Mouse (Mus musculus): ENCODE data around the gene Auts2. TPM values are rescaled to one million over a fixed set of nuclear protein-coding genes. Genes with fewer than 3 reads are reported as not detected.

The Auts2 gene
- polyA plus RNA-seq, 1 experiment from 2014 or later: 69.8 TPM

GRCm38 (mm10) chr5:131631038-131631997 is 911.8 kb downstream of the Auts2 start:
- WGBS: 14% methylated on average over 12 of the region's 12 CpGs
- H3K27ac ChIP-seq: peak overlapping the region; percentile 64
- no peak overlapping the region for H3K4me3 ChIP-seq
- H3K9me3 ChIP-seq: no peaks in the 10 kb centered on the region
- H3K4me1 ChIP-seq: peaks cover 25% of the 10 kb centered on the region
- no peak for ATAC-seq (ENCODE audit: insufficient number of reproducible peaks, insufficient read depth, low FRiP score, low TSS enrichment, low read depth)
- peak overlapping the region; percentile 2; the same call in 1 of the 2 replicates for H3K4me2 ChIP-seq
- H3K27me3 ChIP-seq: no peaks in the 10 kb centered on the region
- H3K36me3 ChIP-seq: no peaks in the 10 kb centered on the region
- 0 out of 2 replicates have a peak overlapping the region, but pooled peaks have one; percentile 32 for H3K9ac ChIP-seq

- H3K4me1 ChIP-seq: peaks cover 25% of the 10 kb centered on the region
- H3K4me3 ChIP-seq: no peak overlapping the region
- no peaks in the 10 kb centered on the region for H3K36me3 ChIP-seq
- 14% methylated on average over 7 of the region's 7 CpGs for WGBS
- no peak for ATAC-seq (ENCODE audit: insufficient number of reproducible peaks, insufficient read depth, low FRiP score, low TSS enrichment, low read depth)
- H3K9me3 ChIP-seq: no peaks in the 10 kb centered on the region
- 0 out of 2 replicates have a peak overlapping the region, but pooled peaks have one; percentile 64 for H3K27ac ChIP-seq
- H3K9ac ChIP-seq: no peak overlapping the region
- H3K4me2 ChIP-seq: peak overlapping the region; percentile 2; the same call in 1 of the 2 replicates
- no peaks in the 10 kb centered on the region for H3K27me3 ChIP-seq
These were observed 912.6 kb downstream of the Auts2 start for GRCm38 (mm10) chr5:131630577-131630976.

- H3K36me3 ChIP-seq: no peaks in the 10 kb centered on the region
- H3K27me3 ChIP-seq: peaks cover 28% of the 10 kb centered on the region
- peaks cover 25% of the 10 kb centered on the region for H3K4me1 ChIP-seq
- 3% methylated on average over 40 of the region's 40 CpGs for WGBS
- H3K27ac ChIP-seq: no peak overlapping the region
- ATAC-seq (ENCODE audit: insufficient number of reproducible peaks, insufficient read depth, low FRiP score, low TSS enrichment, low read depth): no peak
- H3K4me2 ChIP-seq: peak overlapping the region; percentile 71
- no peaks in the 10 kb centered on the region for H3K9me3 ChIP-seq
- peak overlapping the region; percentile 59; the same call in 1 of the 2 replicates for H3K9ac ChIP-seq
- H3K4me3 ChIP-seq: peak overlapping the region; percentile 40
These were observed 926.8 kb downstream of the Auts2 start for GRCm38 (mm10) chr5:131616113-131616876.

GRCm38 (mm10) chr5:131614238-131614637 is 928.9 kb downstream of the Auts2 start:
- Histone ChIP-seq H3K27me3 (peaks cover 28% of the 10 kb centered on the region), H3K4me2 (no peak overlapping the region), H3K4me3 (no peak overlapping the region), H3K9ac (no peak overlapping the region), H3K27ac (no peak overlapping the region), H3K9me3 (no peaks in the 10 kb centered on the region), H3K36me3 (no peaks in the 10 kb centered on the region), H3K4me1 (peaks cover 32% of the 10 kb centered on the region)
- WGBS: 88% methylated on average over 2 of the region's 2 CpGs
- ATAC-seq (ENCODE audit: insufficient number of reproducible peaks, insufficient read depth, low FRiP score, low TSS enrichment, low read depth): no peak

GRCm38 (mm10) chr5:131613301-131613700 is 929.8 kb downstream of the Auts2 start:
- Histone ChIP-seq H3K27me3 (peaks cover 25% of the 10 kb centered on the region), H3K27ac (no peak overlapping the region), H3K9me3 (no peaks in the 10 kb centered on the region), H3K4me3 (no peak overlapping the region), H3K9ac (no peak overlapping the region), H3K4me2 (no peak overlapping the region), H3K36me3 (no peaks in the 10 kb centered on the region), H3K4me1 (peaks cover 32% of the 10 kb centered on the region)
- WGBS: 64% methylated on average over 3 of the region's 3 CpGs
- no peak for ATAC-seq (ENCODE audit: insufficient number of reproducible peaks, insufficient read depth, low FRiP score, low TSS enrichment, low read depth)

- no peak overlapping the region for H3K4me2 ChIP-seq
- WGBS: 72% methylated on average over 10 of the region's 10 CpGs
These were observed 932.4 kb downstream of the Auts2 start for GRCm38 (mm10) chr5:131610702-131611101.

GRCm38 (mm10) chr5:131606786-131607185 is 936.4 kb downstream of the Auts2 start:
- Histone ChIP-seq H3K4me3 (no peak overlapping the region), H3K27me3 (no peaks in the 10 kb centered on the region)
- 84% methylated on average over 5 of the region's 5 CpGs for WGBS

More at GRCm38 (mm10) chr5:131610702-131611101, 932.4 kb downstream of the Auts2 start:
- Histone ChIP-seq H3K36me3 (no peaks in the 10 kb centered on the region), H3K27ac (no peak overlapping the region), H3K9ac (no peak overlapping the region), H3K9me3 (no peaks in the 10 kb centered on the region), H3K27me3 (peaks cover 1% of the 10 kb centered on the region; the same call in 1 of the 2 replicates), H3K4me1 (peaks cover 12% of the 10 kb centered on the region), H3K4me3 (no peak overlapping the region)
- ATAC-seq (ENCODE audit: insufficient number of reproducible peaks, insufficient read depth, low FRiP score, low TSS enrichment, low read depth): no peak

GRCm38 (mm10) chr5:131601934-131602692 is 941.0 kb downstream of the Auts2 start:
- H3K9ac ChIP-seq: 0 out of 2 replicates have a peak overlapping the region, but pooled peaks have one; percentile 11
- WGBS: 61% methylated on average over 7 of the region's 7 CpGs
- H3K9me3 ChIP-seq: no peaks in the 10 kb centered on the region
- no peak for ATAC-seq (ENCODE audit: insufficient number of reproducible peaks, insufficient read depth, low FRiP score, low TSS enrichment, low read depth)
- no peak overlapping the region for H3K4me3 ChIP-seq
- no peaks in the 10 kb centered on the region for H3K27me3 ChIP-seq
- H3K27ac ChIP-seq: no peak overlapping the region
- H3K36me3 ChIP-seq: no peaks in the 10 kb centered on the region
- no peak overlapping the region for H3K4me2 ChIP-seq
- H3K4me1 ChIP-seq: peaks cover 29% of the 10 kb centered on the region

More at GRCm38 (mm10) chr5:131606786-131607185, 936.4 kb downstream of the Auts2 start:
- Histone ChIP-seq H3K4me2 (no peak overlapping the region), H3K9me3 (no peaks in the 10 kb centered on the region), H3K36me3 (no peaks in the 10 kb centered on the region), H3K9ac (no peak overlapping the region), H3K4me1 (peaks cover 13% of the 10 kb centered on the region), H3K27ac (no peak overlapping the region)
- ATAC-seq (ENCODE audit: insufficient number of reproducible peaks, insufficient read depth, low FRiP score, low TSS enrichment, low read depth): no peak

- 11% methylated on average over 14 of the region's 14 CpGs for WGBS
- Histone ChIP-seq H3K27me3 (peaks cover 11% of the 10 kb centered on the region), H3K9me3 (no peaks in the 10 kb centered on the region), H3K36me3 (no peaks in the 10 kb centered on the region), H3K4me2 (peak overlapping the region; percentile 32), H3K9ac (0 out of 2 replicates have a peak overlapping the region, but pooled peaks have one; percentile 32), H3K4me3 (no peak overlapping the region), H3K4me1 (peaks cover 43% of the 10 kb centered on the region), H3K27ac (peak overlapping the region; percentile 7)
- peak; percentile 49; the same call in 1 of the 2 replicates for ATAC-seq (ENCODE audit: insufficient number of reproducible peaks, insufficient read depth, low FRiP score, low TSS enrichment, low read depth)
These were observed 942.6 kb downstream of the Auts2 start for GRCm38 (mm10) chr5:131600325-131601125.

GRCm38 (mm10) chr5:131597503-131597902 is 945.6 kb downstream of the Auts2 start:
- Histone ChIP-seq H3K4me3 (no peak overlapping the region), H3K27ac (no peak overlapping the region), H3K27me3 (peaks cover 11% of the 10 kb centered on the region), H3K9me3 (no peaks in the 10 kb centered on the region), H3K4me2 (no peak overlapping the region), H3K4me1 (peaks cover 43% of the 10 kb centered on the region), H3K36me3 (no peaks in the 10 kb centered on the region), H3K9ac (no peak overlapping the region)
- ATAC-seq (ENCODE audit: insufficient number of reproducible peaks, insufficient read depth, low FRiP score, low TSS enrichment, low read depth): no peak
- WGBS: 75% methylated on average over 3 of the region's 3 CpGs
